Mouse (Mus musculus): ENCODE measurements around the gene Rdh16f1. TPM values are rescaled to one million over a fixed set of nuclear protein-coding genes. Genes with fewer than 3 reads are reported as not detected.
A peak's percentile ranks its signal among the peaks of the same experiment; 100 is the strongest.
"Not testable (repeated sequence)": the region's sequence is repeated elsewhere in the genome, so short reads cannot be mapped to it uniquely, and the experiment has no call there.

Rdh16f1 gene
- polyA plus RNA-seq, 1 experiment from 2014 or later: not detected

DNA sequence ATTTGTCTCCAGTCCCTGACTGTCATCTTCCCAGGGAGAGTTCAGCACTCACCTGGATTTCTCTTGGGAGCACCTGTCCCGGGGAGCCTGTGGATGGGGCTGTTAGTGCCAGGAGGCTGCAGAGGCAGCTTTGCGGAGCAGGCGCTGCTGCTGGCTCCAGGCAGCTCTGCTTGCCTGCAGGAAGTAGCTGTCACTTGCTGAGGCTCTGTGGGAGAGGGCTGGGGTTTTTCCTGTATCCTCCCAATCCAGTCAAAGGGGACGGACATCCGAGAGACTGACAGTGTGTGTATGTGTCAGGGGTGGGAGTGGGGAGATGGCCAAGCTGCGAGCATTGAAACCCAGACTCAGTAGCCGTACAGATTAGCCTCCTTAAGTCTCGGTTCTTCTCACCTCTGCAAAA lies 8.0 kb upstream of the Rdh16f1 start, which contains the start of gene Gpr182:
Gene Gpr182, minus strand, starts transcription at position 185 of the 400 bp plus-strand sequence.
- 74% methylated on average over 8 of the region's 8 CpGs for WGBS
- Histone ChIP-seq H3K4me2 (peak within 1 kb of the TSS; percentile 42), H3K9ac (no peak within 1 kb of the TSS), H3K4me1 (replicated peaks) (peaks cover 26% of the 10 kb centered on the region), H3K9me3 (no peaks in the 10 kb centered on the region), H3K27me3 (no peaks in the 10 kb centered on the region), H3K4me3 (no peak within 1 kb of the TSS), H3K27ac (replicated peaks) (no peak within 1 kb of the TSS), H3K36me3 (peaks cover 19% of the 10 kb centered on the region)
- ATAC-seq (ENCODE audit: low read depth): no peak

DNA sequence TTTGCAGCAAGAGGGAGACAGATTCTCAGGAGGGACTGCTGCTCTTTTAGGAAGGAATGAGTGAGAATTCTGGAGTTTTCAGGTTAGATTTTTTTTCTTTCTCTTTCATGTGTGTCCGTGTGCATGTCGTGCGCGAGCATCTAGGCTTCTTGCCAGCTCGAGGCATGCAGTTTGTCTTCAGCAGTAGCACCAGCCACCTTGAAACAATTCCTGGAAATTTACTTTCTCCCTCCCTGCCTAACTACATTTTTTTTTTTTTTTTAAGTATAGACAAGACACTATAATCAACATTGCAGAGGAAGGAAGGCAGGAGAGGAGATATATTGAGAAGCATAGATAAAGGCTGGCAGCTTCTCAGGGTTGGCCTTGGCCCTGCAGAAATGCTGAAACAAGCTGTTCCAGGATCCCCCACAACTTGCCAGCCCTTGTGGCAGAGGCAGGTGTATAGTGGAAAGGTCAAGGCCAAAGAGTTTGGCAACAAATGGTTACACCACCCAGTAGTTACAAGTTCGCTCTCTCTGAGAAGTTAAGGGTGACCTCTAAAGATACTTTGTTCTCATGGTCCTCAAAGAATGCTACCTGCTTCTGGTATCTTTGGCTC lies 4.9 kb upstream of the Rdh16f1 start:
- no peaks in the 10 kb centered on the region for H3K36me3 ChIP-seq
- H3K27ac ChIP-seq (replicated peaks): no peak overlapping the region
- H3K4me1 ChIP-seq (replicated peaks): peaks cover 8% of the 10 kb centered on the region; the same call in 1 of the 2 replicates
- no peak overlapping the region for H3K9ac ChIP-seq
- ATAC-seq (ENCODE audit: low read depth): no peak
- WGBS: 80% methylated on average over 6 of the region's 6 CpGs
- no peak overlapping the region for H3K4me3 ChIP-seq
- H3K27me3 ChIP-seq: no peaks in the 10 kb centered on the region
- H3K4me2 ChIP-seq: no peak overlapping the region
- H3K9me3 ChIP-seq: no peaks in the 10 kb centered on the region

DNA sequence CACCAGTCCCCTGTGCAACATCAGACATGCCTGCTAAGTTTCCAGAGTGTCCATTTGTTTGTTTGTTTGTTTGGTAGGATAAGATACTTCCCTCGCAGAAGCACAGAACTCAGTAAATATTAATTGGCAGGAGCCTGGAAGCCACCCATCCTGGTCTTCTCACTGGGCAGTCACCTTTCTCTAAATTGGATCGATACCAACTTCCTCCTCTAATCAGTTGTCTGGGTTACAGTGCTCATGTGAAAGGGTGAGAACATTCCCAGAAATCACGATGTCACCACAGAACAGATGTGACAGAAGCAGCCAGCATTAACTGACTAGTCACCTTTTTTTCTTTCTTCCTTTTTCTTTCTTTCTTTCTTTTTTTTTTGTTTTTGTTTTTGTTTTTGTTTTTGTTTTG lies 4.3 kb upstream of the Rdh16f1 start:
- no peak overlapping the region for H3K9ac ChIP-seq
- no peaks in the 10 kb centered on the region for H3K36me3 ChIP-seq
- H3K4me2 ChIP-seq: no peak overlapping the region
- H3K9me3 ChIP-seq: no peaks in the 10 kb centered on the region
- peaks cover 2% of the 10 kb centered on the region; the same call in 1 of the 2 replicates for H3K4me1 ChIP-seq (replicated peaks)
- no peak overlapping the region for H3K4me3 ChIP-seq
- 82% methylated on average over 3 of the region's 3 CpGs for WGBS
- no peak overlapping the region for H3K27ac ChIP-seq (replicated peaks)
- no peak for ATAC-seq (ENCODE audit: low read depth)
- H3K27me3 ChIP-seq: no peaks in the 10 kb centered on the region

DNA sequence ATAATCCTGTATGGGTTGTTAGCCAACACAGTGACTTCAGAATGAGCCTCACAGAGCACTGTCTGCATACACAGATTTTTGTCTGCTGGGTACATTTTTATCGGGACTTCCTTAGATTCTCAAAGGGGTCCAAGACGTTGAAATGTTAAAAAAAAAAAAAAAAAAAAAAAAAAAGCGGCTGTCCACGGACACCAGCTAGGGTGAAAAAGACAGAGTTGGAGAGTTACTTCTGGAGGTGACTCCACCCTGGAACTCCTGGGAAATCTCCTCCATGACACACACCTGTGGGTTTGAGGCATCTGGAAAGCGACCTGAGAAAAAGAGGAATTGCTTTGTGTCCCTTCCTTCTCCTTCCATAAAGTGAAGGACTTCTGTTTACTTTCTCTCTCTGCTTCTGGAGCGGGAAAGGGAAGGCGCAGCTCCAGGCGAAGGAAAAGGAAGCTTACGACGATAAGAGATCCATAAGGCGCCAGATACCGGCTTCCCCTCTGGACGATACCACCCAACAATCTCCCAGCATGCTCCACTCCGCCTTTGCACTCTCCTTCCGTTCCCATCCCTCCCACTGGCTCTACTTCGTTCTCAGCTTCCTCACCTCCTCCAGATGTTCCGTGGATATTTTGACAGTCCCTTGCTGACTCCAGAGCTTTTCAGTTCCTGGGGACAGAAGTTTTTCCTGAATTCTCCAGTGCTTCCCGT lies 3.7 kb upstream of the Rdh16f1 start:
- H3K9me3 ChIP-seq: no peaks in the 10 kb centered on the region
- H3K36me3 ChIP-seq: no peaks in the 10 kb centered on the region
- no peak for ATAC-seq (ENCODE audit: low read depth)
- H3K27me3 ChIP-seq: no peaks in the 10 kb centered on the region
- no peak overlapping the region for H3K4me3 ChIP-seq
- no peak overlapping the region for H3K27ac ChIP-seq (replicated peaks)
- no peak overlapping the region for H3K9ac ChIP-seq
- H3K4me2 ChIP-seq: peak overlapping the region; percentile 35
- H3K4me1 ChIP-seq (replicated peaks): no peaks in the 10 kb centered on the region
- WGBS: 46% methylated on average over 18 of the region's 18 CpGs

DNA sequence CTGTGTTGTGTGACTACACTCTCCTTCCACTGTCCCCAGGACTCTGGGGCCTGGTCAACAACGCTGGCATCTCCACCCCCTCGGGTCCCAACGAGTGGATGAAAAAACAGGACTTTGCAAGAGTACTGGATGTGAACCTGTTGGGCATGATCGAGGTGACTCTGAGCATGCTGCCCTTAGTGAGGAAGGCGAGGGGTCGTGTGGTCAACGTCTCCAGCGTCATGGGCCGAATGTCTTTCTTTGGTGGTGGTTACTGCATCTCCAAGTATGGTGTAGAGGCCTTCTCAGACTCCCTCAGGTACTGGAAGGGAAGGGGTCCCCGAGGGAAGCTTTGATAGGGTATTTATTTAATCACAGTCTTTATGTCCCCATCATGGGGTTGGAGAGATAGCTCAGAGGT lies 3.3 kb downstream of the Rdh16f1 start:
- H3K9me3 ChIP-seq; H3K27ac ChIP-seq (replicated peaks); H3K27me3 ChIP-seq; H3K4me2 ChIP-seq; H3K4me3 ChIP-seq; ATAC-seq (ENCODE audit: low read depth); H3K36me3 ChIP-seq; H3K9ac ChIP-seq; H3K4me1 ChIP-seq (replicated peaks): not testable (repeated sequence)
- WGBS: 91% methylated on average over 10 of the region's 10 CpGs

DNA sequence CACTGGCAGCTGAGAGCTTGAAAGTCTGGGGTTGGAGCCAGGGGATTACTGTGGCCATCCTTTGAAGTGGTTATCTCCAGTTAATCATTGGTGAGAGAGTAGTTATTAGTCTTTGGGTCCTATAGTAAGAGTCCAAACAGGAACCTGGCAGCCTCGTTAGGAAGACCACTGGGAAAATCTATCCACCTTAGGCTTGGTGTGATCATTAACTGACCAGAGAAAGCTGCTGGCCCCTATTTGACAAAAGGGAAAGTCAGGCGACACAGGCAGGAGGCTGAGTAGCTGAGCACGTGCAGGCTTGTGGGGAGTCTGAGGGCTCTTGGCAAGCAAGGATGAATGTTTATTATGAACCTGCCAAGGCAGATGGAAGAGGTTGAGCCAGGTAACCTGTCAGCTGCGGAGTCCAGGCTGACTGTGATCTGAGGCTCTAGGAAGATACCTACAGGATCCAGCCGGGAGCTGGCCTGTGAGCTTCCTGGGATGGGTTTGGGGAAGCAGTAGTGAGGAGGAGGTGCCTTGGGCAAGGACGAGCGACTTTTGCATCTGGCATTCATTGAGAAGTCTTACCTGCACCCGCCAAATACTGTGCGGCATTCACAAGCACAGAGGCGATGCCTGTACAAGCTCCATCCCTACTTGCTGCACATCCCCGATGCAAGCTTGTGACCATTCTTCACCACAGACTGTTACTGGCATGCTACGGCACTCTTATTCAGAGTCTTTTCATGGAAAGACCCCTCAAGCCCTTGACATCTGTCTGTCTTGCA lies 4.5 kb downstream of the Rdh16f1 start:
- Histone ChIP-seq H3K4me2 (no peak overlapping the region), H3K36me3 (no peaks in the 10 kb centered on the region), H3K9ac (no peak overlapping the region), H3K4me1 (replicated peaks) (no peaks in the 10 kb centered on the region), H3K27ac (replicated peaks) (no peak overlapping the region), H3K27me3 (no peaks in the 10 kb centered on the region), H3K4me3 (no peak overlapping the region), H3K9me3 (no peaks in the 10 kb centered on the region)
- 71% methylated on average over 12 of the region's 12 CpGs for WGBS
- no peak for ATAC-seq (ENCODE audit: low read depth)

DNA sequence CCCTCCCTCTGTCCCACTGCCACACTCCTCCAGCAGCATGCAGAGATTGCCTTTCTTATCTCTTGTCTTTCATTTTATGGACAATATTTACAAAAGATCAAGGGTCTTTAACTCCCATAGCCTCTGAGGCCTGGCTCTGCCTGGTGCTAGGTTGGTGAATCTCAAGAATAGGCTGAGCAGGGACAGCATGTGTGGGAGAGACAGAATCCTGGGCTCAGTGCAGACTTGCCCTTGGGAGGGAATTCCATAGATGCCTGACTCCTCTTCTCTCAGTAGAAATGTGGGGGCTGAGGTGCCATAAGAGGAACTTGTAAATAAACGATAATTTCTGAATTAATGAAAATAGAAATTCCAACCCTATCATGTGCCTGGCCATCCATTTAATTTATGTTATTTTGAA lies 7.0 kb downstream of the Rdh16f1 start:
- Histone ChIP-seq H3K4me1 (replicated peaks) (no peaks in the 10 kb centered on the region), H3K27ac (replicated peaks) (no peak overlapping the region), H3K4me3 (no peak overlapping the region), H3K9ac (no peak overlapping the region), H3K27me3 (no peaks in the 10 kb centered on the region), H3K36me3 (no peaks in the 10 kb centered on the region), H3K9me3 (no peaks in the 10 kb centered on the region), H3K4me2 (no peak overlapping the region)
- WGBS: 96% methylated on average over 1 of the region's 1 CpGs
- no peak for ATAC-seq (ENCODE audit: low read depth)

DNA sequence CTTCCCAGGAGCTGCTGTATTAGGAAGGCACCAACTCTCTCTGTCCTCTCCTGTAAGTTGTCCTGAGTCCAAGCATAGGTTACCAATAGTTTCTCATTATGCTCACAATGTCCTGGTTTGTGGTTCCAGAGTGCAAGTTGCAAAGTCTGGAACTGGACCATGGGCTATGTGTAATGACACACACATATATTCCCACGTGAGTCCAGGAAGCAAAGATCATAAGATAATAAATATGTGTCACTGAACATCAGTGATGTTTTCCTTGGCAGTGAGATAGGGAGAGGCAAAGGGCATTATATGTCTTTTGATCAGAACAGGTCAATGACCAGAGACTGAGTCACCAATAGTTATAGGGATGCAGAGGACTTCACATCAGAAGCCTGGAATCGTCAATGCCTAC lies 16.4 kb downstream of the Rdh16f1 start, which contains the start of gene Rdh9:
Gene Rdh9, plus strand, starts transcription at position 376 of the 400 bp plus-strand sequence.
- H3K4me1 ChIP-seq (replicated peaks): no peaks in the 10 kb centered on the region
- H3K27me3 ChIP-seq: no peaks in the 10 kb centered on the region
- 87% methylated on average over 2 of the region's 2 CpGs for WGBS
- H3K36me3 ChIP-seq: no peaks in the 10 kb centered on the region
- no peaks in the 10 kb centered on the region for H3K9me3 ChIP-seq
- no peak for ATAC-seq (ENCODE audit: low read depth)
- no peak within 1 kb of the TSS for H3K4me3 ChIP-seq
- H3K27ac ChIP-seq (replicated peaks): no peak within 1 kb of the TSS
- H3K9ac ChIP-seq: no peak within 1 kb of the TSS
- H3K4me2 ChIP-seq: no peak within 1 kb of the TSS

DNA sequence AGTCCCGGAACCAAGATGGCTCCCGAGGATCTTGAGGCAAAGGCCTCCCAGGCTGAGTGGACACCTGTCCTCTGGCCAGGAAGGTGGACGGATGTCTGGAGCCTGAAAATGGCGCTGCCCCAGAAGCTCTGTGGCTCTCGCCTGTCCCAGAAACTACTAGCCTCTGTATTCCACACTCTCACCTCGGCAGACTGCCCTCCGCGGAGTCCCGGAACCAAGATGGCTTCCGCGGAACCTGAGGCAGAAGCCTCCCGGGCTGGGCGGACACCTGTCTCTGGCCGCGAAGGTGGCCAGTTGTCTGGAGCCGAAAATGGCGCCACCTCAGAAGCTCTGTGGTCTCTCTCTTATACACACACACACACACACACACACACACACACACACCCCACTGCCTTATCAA lies 22.7 kb downstream of the Rdh16f1 start:
- not testable (repeated sequence) for H3K9ac ChIP-seq; H3K4me3 ChIP-seq; H3K4me1 ChIP-seq (replicated peaks); H3K4me2 ChIP-seq; H3K9me3 ChIP-seq; H3K27me3 ChIP-seq; H3K27ac ChIP-seq (replicated peaks); ATAC-seq (ENCODE audit: low read depth); H3K36me3 ChIP-seq
- WGBS: 92% methylated on average over 17 of the region's 17 CpGs

DNA sequence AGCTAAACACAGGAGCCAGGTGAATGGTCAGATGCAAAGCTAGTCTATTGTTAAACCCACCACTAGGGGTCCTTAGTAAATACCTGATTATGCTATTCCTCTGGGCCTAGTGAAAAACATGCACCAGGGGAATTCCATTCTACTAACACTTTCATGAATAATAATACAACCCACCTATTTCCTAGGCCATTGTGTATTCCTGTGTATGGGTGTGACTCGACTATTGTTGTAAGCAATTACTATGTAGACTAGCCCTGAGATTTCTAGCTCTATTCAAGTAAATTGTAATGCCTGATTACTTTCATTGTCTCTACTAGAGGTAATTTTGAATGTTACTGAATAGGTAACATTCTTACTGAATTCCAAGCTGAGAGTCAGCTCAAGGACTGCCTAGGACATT lies 25.8 kb downstream of the Rdh16f1 start:
- WGBS: 83% methylated on average over 1 of the region's 1 CpGs
- not testable (repeated sequence) for ATAC-seq (ENCODE audit: low read depth); H3K4me1 ChIP-seq (replicated peaks)

DNA sequence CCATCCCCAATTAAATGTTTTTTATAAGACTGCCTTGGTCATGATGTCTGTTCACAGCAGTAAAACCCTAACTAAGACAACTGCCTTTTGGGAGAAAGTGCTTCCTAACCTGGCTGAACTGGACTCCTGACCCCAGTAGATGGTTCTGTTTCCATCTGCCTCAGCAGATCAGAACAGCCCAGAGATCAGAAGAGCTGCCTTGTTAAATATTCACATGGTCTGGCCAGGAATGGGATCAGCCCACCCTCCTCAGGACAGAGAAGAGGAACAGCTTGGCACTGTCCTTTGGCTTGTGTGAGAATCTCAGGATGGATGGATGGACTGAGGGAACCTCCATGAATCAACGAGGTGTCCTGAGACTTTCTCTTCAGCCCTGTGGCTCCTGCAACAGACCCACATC lies 39.7 kb downstream of the Rdh16f1 start:
- ATAC-seq (ENCODE audit: low read depth): no peak
- no peak overlapping the region for H3K4me2 ChIP-seq
- no peaks in the 10 kb centered on the region for H3K36me3 ChIP-seq
- H3K9ac ChIP-seq: no peak overlapping the region
- H3K27me3 ChIP-seq: no peaks in the 10 kb centered on the region
- WGBS: 84% methylated on average over 1 of the region's 1 CpGs
- no peak overlapping the region for H3K27ac ChIP-seq (replicated peaks)
- 0 out of 2 replicates have a peak, but pooled peaks cover 3% of the 10 kb centered on the region for H3K9me3 ChIP-seq
- H3K4me3 ChIP-seq: no peak overlapping the region
- H3K4me1 ChIP-seq (replicated peaks): no peaks in the 10 kb centered on the region

More for the DNA sequence above, 25.8 kb downstream of the Rdh16f1 start:
- H3K27me3 ChIP-seq; H3K4me3 ChIP-seq; H3K36me3 ChIP-seq; H3K9ac ChIP-seq; H3K4me2 ChIP-seq; H3K9me3 ChIP-seq; H3K27ac ChIP-seq (replicated peaks): not testable (repeated sequence)

DNA sequence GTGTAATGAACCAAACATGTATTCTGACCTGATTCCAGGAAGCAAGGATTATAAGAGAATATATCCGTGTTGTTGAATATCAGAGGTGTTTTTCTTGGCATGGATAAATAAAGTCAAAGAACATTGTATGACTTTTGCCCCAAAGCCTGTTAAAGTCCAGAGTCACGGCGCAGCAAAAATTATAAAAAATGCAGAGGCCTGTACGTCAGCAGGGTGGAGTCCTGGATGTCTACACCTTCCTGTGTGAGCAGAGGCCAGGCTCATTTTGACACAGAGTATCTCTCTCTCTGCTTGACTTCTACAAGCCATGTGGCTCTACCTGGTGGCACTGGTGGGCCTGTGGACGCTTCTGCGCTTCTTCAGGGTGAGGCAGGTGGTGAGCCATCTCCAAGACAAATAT lies 41.3 kb downstream of the Rdh16f1 start, which contains the start of gene Rdh16:
Gene Rdh16, plus strand, starts transcription at position 262 of the 400 bp plus-strand sequence.
- no peak for ATAC-seq (ENCODE audit: low read depth)
- Histone ChIP-seq H3K36me3 (no peaks in the 10 kb centered on the region), H3K4me3 (no peak within 1 kb of the TSS), H3K27me3 (no peaks in the 10 kb centered on the region), H3K4me1 (replicated peaks) (no peaks in the 10 kb centered on the region), H3K9me3 (0 out of 2 replicates have a peak, but pooled peaks cover 3% of the 10 kb centered on the region), H3K27ac (replicated peaks) (no peak within 1 kb of the TSS), H3K4me2 (no peak within 1 kb of the TSS), H3K9ac (no peak within 1 kb of the TSS)
- WGBS: 89% methylated on average over 6 of the region's 6 CpGs
